Mouse (Mus musculus) heart, adult 8-10 months (tissue): Measurements from ENCODE around the gene Amot. TPM values are rescaled to one million over a fixed set of nuclear protein-coding genes. Genes with fewer than 3 reads are reported as not detected.

ENCODE experiments used
- DNase-seq: peaks from one replicate; pipeline ENCODE4 v3.0.0; 2022; ENCODE audit warnings: low spot score
- total RNA-seq, 4 experiments: library from RNA; stranded (reverse); gene quantifications; 2 replicates each; pipeline ENCODE4 v1.2.4; 2022

Amot gene
- total RNA-seq, 4 experiments from 2014 or later, result 6.2 to 17.6 (median 11.0) TPM

DNA sequence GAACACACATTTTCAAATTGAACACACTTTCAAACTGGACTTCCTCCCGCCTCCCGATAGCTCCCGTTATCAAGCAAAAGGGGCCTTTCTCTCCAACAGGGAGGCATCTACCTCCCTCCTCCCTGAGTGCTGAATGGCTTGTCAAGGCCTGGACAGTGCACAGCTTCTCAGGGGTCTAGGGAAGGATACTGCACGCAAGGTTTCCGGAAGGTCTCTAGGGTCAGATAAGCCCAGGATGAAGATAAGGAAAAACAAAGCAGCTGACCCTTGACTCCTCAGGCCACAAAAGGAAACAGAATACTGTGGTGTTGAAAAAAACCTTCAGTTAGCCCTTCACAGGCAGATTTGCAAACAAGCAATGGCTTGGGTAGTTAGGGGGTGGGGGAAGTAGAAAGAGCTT is 22.6 kb downstream of the Amot start:
- no peak for DNase-seq

DNA sequence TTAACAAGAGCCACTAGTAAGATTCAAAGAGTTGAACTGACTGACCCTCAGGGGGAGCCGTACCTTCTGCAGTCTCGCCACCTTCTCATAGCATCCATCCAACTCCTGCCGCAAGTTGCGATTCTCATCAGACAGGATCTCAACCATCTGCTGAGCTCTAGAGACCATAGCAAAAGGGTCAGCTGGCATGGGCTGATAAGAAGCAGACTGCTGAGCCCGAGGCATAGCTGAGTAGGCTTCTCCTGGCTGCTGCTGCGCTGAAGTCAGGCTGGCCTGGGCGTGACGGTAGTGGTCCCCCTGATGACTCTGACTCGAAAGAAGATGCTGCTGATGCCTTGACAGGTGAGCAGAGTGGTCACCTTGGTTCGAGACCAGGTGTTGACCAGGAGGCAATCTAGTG is 25.0 kb downstream of the Amot start:
- DNase-seq, result no peak

DNA sequence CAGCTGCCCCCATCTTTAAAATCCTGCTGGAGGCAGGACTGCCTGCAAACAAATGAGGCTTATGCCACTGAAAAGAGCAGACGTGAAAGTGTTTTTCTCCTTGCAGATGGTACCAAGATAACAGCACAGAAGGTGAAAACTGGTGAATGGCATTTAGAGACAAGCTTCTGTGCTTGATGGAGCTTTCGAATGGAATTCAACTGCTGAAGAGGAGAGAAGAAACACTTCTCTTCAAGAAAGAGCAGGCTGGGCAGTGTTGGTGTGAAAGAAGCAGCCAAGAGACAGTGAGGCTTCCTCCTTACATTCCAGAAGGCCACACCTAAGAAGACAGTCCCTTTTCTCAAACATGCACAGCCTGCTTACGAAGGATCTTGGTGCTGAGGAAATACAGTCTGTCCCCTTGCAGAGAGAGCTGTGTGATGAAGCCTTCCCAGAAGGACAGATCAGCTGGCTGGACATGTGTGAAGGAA is 27.2 kb downstream of the Amot start:
- DNase-seq, result no peak

DNA sequence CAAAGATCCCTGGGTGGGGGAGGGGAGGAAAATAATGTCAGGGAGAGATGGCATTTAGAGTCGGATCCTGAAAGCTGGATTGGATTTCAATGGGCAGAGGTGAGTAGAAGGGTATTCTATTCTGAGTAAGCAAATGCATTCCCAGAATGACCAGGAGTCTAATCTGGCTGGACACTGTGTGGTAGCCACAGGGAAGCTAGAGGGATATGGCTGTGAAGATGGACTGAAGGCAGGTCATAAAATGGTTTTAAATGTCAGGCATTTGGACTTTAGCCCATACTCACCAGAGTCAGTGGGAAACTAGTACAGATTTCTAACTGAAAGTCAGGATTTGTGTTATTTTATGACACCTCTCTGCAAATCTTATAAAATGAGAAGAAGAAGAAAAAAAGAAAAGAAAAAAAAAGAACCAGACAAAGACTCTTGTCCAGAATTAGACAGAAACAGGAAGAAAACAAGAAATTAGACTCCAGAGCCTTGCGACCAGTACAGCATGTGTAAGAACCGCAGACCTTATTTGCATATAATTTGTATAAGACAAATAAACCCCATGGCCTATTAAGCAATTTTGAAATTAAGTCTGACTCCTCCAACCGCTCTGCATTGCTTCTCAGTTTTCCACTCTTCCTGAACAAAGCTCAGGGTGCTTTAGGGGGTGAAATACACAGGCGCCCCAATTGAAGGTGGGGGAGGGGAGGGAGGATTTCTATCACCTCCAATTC is 27.8 kb downstream of the Amot start:
- no peak for DNase-seq

DNA sequence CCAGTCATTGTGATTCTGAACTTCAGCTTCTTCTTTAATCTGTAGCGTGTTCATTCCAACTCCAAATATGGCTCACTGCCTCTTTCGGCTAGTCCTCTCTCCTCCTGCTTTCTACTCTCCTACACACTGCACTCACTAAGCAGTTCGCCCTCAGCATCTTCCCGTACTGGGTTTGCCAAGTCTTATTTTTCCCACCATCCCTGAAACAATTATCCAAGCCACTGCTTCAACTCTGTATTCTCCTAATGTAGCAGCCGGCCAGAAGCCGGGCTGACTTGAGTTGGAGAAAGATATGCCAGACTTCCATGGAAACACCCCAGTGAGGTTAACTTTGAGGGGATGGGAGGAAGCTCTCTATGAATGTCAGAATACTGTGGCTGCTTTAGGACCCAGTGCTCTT is 36.7 kb downstream of the Amot start:
- no peak for DNase-seq

DNA sequence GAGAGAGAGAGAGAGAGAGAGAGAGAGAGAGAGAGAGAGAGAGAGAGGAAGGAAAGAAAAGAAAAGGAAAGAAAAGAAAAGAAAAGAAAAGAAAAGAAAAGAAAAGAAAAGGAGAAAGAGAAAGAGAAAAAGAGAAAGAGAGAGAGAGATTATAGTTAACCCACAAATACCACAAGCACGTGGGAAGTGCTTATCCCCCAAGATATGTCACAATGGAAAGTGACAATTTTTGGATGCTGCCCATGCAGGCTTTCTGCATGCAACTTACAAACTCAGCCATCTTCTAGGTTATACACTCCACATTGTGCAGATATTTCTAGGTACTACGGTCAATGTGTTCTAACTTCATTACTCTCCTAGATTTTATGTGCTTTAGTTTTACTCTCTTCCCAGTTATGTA is 41.5 kb downstream of the Amot start:
- no peak for DNase-seq

DNA sequence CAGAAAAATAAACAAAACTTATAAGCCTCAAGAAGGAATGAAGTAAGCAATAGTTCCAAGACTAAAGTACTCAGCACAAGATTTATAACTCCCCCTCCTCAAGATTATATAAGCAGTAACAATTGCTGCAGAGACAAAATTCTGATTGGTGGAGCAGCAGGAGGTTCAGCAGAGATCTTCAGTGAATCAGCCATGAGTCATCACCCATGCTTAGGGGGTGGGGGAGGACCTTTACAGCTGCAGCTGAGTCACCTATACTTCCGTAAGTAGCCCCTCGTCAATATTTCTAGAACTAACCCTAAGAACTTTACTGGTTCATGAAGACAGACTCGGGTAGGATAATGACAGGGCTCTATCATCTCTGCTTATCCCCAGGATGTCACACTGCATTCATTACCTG is 43.6 kb downstream of the Amot start:
- no peak for DNase-seq

DNA sequence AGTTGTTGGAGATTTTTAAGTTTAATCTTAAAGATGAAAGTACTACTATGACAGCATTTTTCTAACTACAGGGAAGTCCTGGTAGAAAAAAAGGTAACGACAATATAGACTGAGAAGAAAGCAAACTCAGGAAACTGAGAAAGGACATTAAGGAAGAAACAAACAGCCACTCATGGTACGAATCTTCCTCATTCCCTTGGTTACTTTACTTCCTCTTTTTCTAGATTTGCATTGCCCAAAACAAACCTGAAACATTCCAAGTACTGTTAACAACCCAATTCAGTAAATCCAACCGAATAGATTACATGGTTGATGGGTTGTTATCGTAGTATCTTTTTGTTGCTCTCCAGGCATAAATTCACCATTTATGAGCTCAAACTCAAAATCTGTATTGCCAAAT is 48.7 kb downstream of the Amot start:
- DNase-seq, result no peak

DNA sequence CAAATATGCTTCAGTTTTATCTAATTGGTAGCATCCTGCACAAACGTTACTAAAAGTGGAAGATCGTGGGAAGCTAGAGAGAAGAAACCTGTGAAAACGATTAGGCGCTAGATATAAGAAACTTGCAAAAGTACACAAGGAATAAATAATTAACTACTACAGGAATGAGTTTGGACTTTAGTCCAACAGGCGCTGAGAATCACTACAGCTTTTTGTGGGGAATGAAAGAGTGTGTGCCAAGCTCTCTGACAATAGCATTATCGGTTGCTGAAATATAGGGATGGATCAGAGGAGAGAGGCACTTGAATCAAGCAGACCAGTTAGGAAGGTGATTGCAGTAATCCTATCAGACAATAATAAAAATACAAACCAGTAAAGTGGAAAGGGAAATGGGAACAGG is 49.4 kb downstream of the Amot start:
- no peak for DNase-seq

DNA sequence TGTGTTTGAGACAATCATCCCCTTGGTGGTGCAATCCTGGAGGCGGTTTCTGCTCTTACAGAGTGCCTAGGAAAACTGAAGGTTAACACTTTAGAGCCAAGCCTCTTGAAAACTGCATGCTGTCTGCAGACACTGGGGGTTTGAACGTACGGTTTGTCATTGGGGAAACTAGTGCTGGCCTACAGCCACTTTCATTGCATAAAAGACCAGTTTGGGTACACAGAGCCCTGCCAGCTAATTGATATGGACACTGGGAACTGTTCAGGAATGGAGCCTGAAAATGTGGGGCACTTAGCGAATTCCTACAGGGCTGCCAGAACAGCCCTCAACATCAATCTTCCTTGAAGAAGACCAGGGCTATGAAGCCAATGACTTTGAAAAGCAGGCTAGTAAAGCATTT is 50.2 kb downstream of the Amot start:
- no peak for DNase-seq

DNA sequence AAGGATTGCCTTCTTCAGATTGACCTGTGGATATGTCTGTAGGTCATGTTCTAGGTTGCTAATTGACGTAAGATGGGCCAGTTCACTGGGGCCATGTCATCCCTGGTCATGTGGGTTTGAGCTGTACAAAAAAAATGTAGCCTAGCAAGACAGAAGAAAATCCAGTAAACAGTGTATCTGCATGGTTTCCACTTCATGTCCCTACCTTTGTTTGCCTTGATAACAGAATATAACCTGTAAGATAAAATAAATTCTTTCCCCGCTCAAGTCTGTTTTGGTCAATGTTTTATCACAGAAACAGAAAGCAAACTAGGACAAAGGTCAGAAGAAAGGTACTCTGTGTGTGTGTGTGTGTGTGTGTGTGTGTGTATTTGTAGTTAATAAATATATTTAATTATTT is 63.5 kb downstream of the Amot start:
- DNase-seq, result no peak

DNA sequence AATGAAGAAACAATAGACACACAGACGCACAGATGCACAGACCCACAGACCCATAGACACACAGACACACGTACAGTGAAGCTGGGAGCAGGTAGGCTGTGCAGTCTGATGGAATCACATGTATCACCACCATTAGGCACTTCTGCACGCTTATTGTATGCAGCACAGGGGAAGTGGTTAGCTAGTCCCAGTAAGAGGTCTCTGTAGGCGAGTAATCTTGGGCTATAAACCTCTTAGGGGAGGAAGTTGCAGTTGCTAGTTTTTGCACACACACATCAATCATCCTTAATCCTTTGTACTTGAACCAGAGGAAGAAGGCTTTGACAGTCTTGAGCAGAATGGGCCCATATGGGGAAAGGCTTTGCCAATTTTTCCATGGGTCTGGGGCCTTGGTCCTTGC is 71.3 kb downstream of the Amot start:
- DNase-seq, result no peak

DNA sequence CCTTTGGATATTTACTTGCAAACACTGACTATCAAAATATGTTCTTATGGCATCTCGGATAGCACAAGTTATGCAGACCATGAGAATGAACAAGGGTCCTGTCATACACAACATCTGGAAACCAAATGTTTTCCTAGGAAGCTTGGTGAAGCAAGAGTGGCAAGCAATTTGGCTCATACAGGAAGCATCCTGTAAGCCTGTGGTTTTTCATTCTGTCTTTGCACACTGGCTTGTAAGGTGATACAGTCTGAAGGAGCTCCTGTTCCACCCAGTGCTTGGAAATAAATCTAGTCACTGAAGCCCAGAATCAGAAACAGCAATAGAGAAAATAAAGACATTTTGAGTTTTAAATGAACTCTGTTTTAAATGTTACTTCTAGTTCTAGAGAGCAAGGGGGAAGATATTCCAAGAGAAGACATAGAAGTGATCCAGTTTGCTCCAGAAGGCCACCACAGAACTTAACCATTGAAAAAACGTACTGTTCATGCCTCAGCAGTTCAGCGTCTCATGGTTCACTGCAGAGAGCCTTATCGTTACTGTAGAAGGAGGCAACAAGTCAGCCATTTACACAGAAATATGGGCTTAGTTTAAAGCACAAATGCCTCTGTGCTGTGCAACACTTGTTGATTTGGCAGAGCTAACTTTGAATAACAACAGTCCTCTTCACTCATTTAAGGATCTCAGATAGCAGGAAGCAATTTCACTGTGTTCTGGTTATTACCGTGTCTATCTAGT is 74.0 kb downstream of the Amot start:
- no peak for DNase-seq

DNA sequence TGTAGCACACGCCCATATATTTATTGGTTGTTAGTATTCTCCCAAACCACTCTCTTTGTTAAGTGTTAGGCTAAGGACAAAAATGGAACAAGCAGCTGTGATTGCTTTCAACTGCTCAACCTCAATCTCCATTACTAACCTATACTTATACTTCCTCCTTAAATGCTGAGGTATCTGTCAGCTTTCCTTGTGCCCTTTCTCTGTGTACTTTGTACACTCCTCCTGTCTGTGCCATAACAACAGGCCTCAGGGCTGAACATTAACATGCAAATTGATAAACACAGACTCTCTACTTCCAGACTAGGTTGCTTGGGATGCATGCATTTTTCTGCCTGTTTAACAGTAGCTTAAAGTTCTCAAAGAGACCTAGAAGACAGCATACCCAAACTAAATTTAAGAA is 76.2 kb downstream of the Amot start:
- DNase-seq, result no peak

DNA sequence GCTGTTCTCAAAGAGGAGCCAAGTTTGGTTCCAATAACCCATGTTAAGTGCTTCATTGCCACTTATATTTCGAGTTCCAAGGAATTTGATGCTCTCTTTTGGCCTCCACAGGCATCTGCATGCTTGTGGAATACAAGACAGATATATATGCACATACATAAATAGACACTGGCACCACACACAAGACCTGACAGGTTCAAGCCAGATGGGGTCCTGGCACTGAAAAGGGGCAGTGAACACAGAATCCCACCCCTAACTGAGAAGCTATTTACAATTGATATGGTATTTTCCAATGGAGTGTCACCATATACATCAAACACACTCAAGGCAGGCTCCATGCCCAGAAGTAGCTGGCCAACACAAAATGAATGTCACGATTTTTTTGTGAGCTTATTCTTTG is 81.0 kb downstream of the Amot start:
- DNase-seq, result no peak

DNA sequence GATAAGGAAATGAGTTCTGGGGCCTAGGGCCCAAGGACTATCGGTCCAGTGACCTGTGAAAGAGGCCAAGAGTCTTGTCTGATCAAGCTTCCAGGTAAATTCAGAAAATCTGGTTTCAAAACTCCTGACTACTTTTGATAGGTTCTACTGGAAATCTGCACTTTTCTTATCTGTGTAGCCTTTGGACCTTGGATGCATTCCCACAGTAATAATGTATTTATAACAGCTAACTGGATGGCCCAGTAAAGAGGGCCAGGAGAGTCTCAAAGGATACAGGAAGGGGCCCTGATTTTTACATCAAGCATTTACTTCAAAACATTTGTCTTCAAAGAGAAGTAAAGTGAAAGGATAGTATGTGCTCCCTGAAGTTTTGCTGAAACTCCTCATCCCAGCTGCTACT is 90.7 kb downstream of the Amot start:
- no peak for DNase-seq

DNA sequence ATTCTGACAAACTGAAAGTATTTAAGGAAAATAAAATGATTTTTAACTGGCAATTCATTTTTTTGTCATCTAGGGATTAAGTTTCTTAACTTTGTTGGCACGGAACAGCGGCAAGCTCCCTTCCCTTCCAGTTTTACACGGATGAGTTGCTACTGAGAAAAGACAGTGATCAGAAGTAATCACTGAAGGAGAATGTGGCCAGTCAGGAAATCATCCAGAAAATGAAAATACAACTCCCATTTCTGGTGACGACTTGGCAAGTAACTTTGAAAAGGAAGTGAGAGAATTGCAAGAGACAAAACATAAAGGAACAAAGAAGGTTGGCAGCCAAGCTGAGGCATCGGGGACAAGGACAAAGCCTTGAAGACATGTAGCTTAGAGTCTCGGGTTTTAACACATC is 93.6 kb downstream of the Amot start:
- DNase-seq, result peak; percentile 2

DNA sequence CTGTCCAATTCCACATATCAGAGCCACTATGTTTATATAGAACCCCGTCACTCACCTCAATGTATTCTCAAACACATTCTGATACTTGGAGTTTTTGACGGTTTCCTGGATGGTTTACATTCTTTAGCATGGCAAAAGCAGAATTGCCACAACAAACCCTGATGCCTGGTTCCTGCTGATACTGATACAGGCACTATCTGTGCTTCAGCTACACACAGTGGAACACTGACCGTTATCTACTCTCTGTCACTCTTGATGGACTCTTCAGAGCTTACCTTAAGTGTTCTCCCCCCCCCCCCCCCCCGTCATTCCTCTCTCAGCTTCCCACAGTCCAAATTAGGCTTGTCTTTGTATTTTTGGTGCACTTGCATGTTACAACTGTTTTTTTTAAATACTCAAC is 98.9 kb downstream of the Amot start:
- no peak for DNase-seq

DNA sequence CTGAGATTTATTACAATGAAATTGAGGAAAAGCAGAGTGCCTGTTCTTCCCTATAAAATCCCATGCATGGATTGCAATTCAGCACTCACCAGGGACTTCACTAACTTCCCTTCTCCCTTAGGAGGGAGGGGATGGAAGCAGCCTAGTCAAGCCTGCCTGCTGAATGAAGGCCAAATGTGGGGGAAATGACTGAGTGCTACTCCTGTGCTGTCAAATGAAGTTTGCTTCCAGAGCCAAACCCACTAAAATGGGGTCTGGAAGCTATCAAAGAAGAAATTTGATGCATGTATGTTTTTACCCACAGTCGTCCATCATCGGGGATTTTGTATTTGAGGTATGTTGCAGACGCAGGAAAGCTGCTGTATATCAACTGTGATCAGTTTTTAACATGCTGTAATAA is 103.1 kb downstream of the Amot start:
- DNase-seq, result no peak

DNA sequence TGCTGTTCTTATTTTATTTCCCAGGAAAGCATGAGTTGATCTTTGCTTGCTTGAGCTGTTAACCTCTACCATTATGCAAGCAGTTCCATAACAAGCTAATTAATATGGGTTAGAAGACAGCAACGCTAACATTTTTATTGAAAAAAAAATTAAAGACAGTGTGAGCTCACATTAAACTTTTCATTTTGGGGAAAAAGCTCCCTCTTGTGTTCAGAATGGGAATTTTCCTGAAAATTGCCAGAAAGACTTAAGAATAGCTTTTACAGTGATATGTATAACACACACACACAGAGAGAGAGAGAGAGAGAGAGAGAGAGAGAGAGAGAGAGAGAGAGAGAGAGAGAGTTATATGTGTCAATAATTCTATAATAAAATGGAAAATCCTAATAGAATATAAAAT is 105.7 kb downstream of the Amot start:
- DNase-seq, result peak; percentile 3
